Mouse (Mus musculus): Measurements from ENCODE around the gene Ccdc22.

The Ccdc22 gene

GRCm38 (mm10) chrX:7573176-7574086 is 31.9 kb downstream of the Ccdc22 start, which contains the start of gene Foxp3:
Gene Foxp3 (plus strand): TSS chrX:7573644.
- peak; percentile 42 for DNase-seq

DNA sequence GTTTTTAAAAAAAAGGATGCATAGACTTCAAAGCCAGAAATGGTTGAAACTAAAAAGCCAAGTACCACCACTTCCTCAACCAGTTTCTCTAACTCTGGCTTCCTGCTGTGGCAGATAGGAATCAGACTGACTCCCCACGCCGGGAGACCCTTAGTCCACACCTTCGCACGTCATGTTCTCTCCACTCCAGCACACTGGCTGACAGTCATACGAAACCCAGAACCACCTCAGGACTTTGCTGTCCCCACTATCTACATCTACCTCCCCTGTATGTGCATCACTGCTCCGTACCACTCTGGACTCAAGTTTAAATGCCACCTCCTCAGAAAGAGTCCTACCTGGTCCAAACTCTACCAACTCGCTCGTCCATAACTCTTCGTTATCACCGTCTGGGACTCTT is 32.9 kb downstream of the Ccdc22 start:
- DNase-seq: no peak

- no peak for DNase-seq
These were observed 33.7 kb downstream of the Ccdc22 start for GRCm38 (mm10) chrX:7571565-7572136.

DNA sequence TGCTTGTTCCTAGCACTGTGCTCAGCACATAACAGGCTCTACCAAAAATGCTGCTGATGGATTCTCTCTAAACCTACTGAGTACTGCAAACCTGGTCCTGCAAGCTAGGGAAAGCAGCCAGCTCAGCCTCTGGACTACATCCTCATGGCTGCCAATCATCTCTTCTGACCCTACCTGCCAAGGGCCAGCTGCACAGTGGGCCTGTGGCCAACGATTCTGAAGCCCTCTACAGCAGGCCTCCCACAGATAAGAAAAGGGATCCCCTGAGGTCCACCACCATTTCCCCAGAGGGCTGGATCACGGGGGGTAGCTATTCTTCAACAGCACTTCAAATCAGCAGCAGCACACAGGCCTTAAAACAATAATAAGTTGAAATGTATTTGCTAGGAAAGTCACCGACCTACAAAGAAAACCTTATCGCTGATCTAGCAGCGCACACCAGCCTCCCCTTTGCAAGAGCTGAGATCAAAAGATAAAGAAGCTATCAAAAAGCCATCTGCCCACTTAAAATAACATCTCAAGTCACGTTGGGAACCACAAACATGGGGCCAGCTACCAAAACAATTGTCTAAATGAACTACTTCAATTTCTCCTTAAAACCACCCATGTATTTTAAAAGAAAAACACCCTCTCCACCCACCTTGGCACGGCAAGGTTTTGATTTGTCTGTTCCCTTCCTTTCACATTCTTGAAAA is 34.7 kb downstream of the Ccdc22 start:
- no peak for DNase-seq

- no peak for DNase-seq
These were observed 37.8 kb downstream of the Ccdc22 start for GRCm38 (mm10) chrX:7567491-7567890.

- no peak for DNase-seq
These were observed 39.0 kb downstream of the Ccdc22 start for GRCm38 (mm10) chrX:7566352-7566751.

DNA sequence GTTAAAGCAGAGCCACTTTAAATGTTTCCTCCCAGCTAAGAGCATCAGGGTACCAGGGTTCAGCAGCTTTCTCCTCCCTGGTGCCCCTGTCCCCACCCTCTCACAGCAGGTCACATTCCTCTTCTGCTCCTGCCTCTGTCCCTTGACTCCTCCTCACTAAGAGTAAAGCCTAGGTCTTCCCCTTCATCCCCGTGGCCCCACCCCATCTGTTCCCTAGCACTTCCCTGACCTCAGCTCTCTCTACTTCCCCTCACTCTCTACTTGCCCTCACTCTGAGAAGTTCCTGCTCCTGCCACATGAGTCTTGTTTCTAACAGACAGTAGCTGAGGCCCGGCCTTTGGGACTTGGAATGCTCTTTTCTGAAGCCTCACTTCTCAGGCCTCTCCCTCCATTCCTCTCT is 42.2 kb downstream of the Ccdc22 start:
- no peak for DNase-seq

DNA sequence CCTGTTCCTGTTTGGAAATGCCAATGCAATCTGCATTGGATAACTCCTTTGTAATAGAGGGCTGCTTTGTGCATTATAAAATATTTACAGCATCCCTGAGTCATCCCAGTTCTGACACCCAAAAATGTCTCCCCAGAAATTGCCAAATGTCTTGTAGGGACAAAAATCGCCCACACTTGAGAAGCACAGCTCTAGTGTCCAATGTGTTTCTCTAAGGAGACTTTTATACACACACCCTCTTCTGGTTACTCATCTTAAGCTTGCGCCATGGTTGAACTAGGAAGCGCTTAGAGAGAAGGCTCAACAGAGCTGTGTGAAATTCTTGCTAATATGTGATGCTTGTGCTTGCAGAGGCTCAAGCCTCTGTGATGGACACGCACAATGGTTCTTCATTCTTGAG is 51.8 kb downstream of the Ccdc22 start:
- DNase-seq: no peak

Data from retina, postnatal 1 day (tissue).